Mouse (Mus musculus) hematopoietic multipotent progenitor cell, adult 10-12 weeks (in vitro differentiated cells): ENCODE measurements around the gene Mcm3. TPM values are rescaled to one million over a fixed set of nuclear protein-coding genes. Genes with fewer than 3 reads are reported as not detected.

ENCODE experiments used
- polyA plus RNA-seq: library from polyadenylated mRNA; stranded (reverse); fragments of >175 nt; gene quantifications from 2 replicates; pipeline ENCODE4 v1.2.3, GENCODE M21; 2012; ENCODE audit warnings: low replicate concordance

The Mcm3 gene
- polyA plus RNA-seq: 6.4 and 16.6 TPM in 2 replicates

GRCm38 (mm10) chr1:20819771-20820605, at the start of gene Mcm3:
Gene Mcm3, minus strand, starts transcription at chr1:20820312.

GRCm38 (mm10) chr1:20790517-20790916, 29.6 kb downstream of the Mcm3 start, which contains the start of gene Il17f:
Gene Il17f, minus strand, starts transcription at chr1:20790617.

Other genes with a start within 250 kb of the Mcm3 start
- gene Pkhd1, start 202.2 kb downstream of the Mcm3 start, polyA plus RNA-seq: not detected in 2 replicates
- gene Il17a, start 89.4 kb downstream of the Mcm3 start, polyA plus RNA-seq: 0.13 TPM in 1 of 2 replicates, not detected in the other
- 0.30 TPM in 1 of 2 replicates, not detected in the other for gene Il17f, start 29.7 kb downstream of the Mcm3 start, polyA plus RNA-seq
- 2.4 and 3.6 TPM in 2 replicates for gene Paqr8, start 70.3 kb upstream of the Mcm3 start, polyA plus RNA-seq
- 0.24 and 1.8 TPM in 2 replicates for gene Efhc1, start 131.3 kb upstream of the Mcm3 start, polyA plus RNA-seq